Mouse (Mus musculus): ENCODE results near the gene Specc1. TPM values are rescaled to one million over a fixed set of nuclear protein-coding genes. Genes with fewer than 3 reads are reported as not detected.

Gene Specc1
- polyA plus RNA-seq, 1 experiment: 28.9 TPM

GRCm38 (mm10) chr11:62051487-62051886 lies 94.9 kb downstream of the Specc1 start:
- Histone ChIP-seq H3K27ac (ENCODE audit: insufficient read depth, low read length) (no peak overlapping the region), H3K4me3 (ENCODE audit: extremely low read depth, insufficient read depth, insufficient read length) (no peak overlapping the region), H3K27me3 (ENCODE audit: control insufficient read depth, insufficient read depth, low read length) (no peaks in the 10 kb centered on the region), H3K36me3 (ENCODE audit: control insufficient read depth, insufficient read depth, low read length) (no peaks in the 10 kb centered on the region), H3K4me1 (ENCODE audit: control insufficient read depth, insufficient read depth, insufficient read length) (no peaks in the 10 kb centered on the region)
- TF ChIP-seq POLR2A (IDR thresholded peaks at IDR 0.05; ENCODE audit: low read depth, low read length) (no peak), CTCF (IDR thresholded peaks at IDR 0.05; ENCODE audit: extremely low read depth, insufficient read depth, insufficient read length, insufficient replicate concordance) (no peak)
- no peak for DNase-seq (ENCODE audit: low read depth in 1 of 2, low spot score in 2 of 2)
- 77% methylated on average over 4 of the region's 4 CpGs for WGBS

DNA sequence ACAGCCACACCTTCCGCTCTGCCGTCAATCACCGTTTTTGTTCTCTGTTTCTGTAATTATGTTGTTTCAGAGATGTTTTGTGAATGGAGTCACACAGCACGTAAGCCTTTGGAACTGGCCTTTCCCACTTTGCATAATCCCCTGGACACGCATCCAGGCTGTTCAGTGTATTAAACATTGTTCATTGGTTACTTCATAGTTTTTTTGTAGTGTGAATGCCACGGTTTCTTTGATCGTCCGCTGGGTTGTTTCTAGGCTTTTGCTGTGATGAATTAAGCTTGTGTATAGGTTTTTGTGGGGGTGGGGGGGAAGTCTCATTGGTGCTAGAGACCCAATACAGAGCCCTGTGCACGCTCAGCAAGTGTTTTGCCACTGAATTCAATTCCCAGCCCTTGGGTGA lies 97.4 kb downstream of the Specc1 start:
- H3K27ac ChIP-seq (ENCODE audit: insufficient read depth, low read length): no peak overlapping the region
- TF ChIP-seq POLR2A (IDR thresholded peaks at IDR 0.05; ENCODE audit: low read depth, low read length) (no peak), CTCF (IDR thresholded peaks at IDR 0.05; ENCODE audit: extremely low read depth, insufficient read depth, insufficient read length, insufficient replicate concordance) (no peak)
- no peak overlapping the region for H3K4me3 ChIP-seq (ENCODE audit: extremely low read depth, insufficient read depth, insufficient read length)
- H3K27me3 ChIP-seq (ENCODE audit: control insufficient read depth, insufficient read depth, low read length): no peaks in the 10 kb centered on the region
- no peaks in the 10 kb centered on the region for H3K36me3 ChIP-seq (ENCODE audit: control insufficient read depth, insufficient read depth, low read length)
- WGBS: 96% methylated on average over 9 of the region's 9 CpGs
- DNase-seq (ENCODE audit: low read depth in 1 of 2, low spot score in 2 of 2): no peak
- no peaks in the 10 kb centered on the region for H3K4me1 ChIP-seq (ENCODE audit: control insufficient read depth, insufficient read depth, insufficient read length)

DNA sequence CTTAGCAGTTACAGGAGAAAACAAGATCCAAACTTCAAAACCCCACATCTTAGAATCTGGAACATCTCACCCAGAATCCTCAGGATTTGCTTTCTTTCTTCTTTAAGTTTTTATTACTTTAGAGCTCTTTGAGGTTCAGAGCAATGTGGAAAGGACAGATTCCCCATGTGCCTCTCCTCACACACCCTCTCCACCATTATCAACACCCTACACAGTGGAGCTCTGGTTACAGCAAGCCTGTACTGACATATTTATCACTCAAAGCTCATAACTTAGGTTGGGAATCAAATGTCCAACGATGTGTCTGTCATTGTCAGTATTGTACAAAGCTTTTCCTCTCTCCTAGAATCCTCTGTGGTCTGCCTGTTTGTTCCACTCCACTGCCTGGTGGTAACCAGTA lies 108.0 kb downstream of the Specc1 start:
- Histone ChIP-seq H3K4me3 (ENCODE audit: extremely low read depth, insufficient read depth, insufficient read length) (no peak overlapping the region), H3K36me3 (ENCODE audit: control insufficient read depth, insufficient read depth, low read length) (no peaks in the 10 kb centered on the region), H3K27ac (ENCODE audit: insufficient read depth, low read length) (no peak overlapping the region), H3K27me3 (ENCODE audit: control insufficient read depth, insufficient read depth, low read length) (no peaks in the 10 kb centered on the region), H3K4me1 (ENCODE audit: control insufficient read depth, insufficient read depth, insufficient read length) (no peaks in the 10 kb centered on the region)
- no peak for TF ChIP-seq CTCF (IDR thresholded peaks at IDR 0.05; ENCODE audit: extremely low read depth, insufficient read depth, insufficient read length, insufficient replicate concordance)
- no peak for TF ChIP-seq POLR2A (IDR thresholded peaks at IDR 0.05; ENCODE audit: low read depth, low read length)
- 24% methylated on average over 1 of the region's 1 CpGs for WGBS
- DNase-seq (ENCODE audit: low read depth in 1 of 2, low spot score in 2 of 2): no peak

- TF ChIP-seq CTCF (IDR thresholded peaks at IDR 0.05; ENCODE audit: extremely low read depth, insufficient read depth, insufficient read length, insufficient replicate concordance) (no peak), POLR2A (IDR thresholded peaks at IDR 0.05; ENCODE audit: low read depth, low read length) (no peak)
- Histone ChIP-seq H3K27me3 (ENCODE audit: control insufficient read depth, insufficient read depth, low read length) (no peaks in the 10 kb centered on the region), H3K4me1 (ENCODE audit: control insufficient read depth, insufficient read depth, insufficient read length) (no peaks in the 10 kb centered on the region), H3K27ac (ENCODE audit: insufficient read depth, low read length) (no peak overlapping the region), H3K36me3 (ENCODE audit: control insufficient read depth, insufficient read depth, low read length) (no peaks in the 10 kb centered on the region), H3K4me3 (ENCODE audit: extremely low read depth, insufficient read depth, insufficient read length) (no peak overlapping the region)
- no peak for DNase-seq (ENCODE audit: low read depth in 1 of 2, low spot score in 2 of 2)
- WGBS: 57% methylated on average over 6 of the region's 6 CpGs
These were observed 109.1 kb downstream of the Specc1 start for GRCm38 (mm10) chr11:62065655-62066054.

GRCm38 (mm10) chr11:62069554-62069953 lies 113.0 kb downstream of the Specc1 start:
- H3K4me1 ChIP-seq (ENCODE audit: control insufficient read depth, insufficient read depth, insufficient read length): no peaks in the 10 kb centered on the region
- no peak for DNase-seq (ENCODE audit: low read depth in 1 of 2, low spot score in 2 of 2)
- TF ChIP-seq CTCF (IDR thresholded peaks at IDR 0.05; ENCODE audit: extremely low read depth, insufficient read depth, insufficient read length, insufficient replicate concordance) (no peak), POLR2A (IDR thresholded peaks at IDR 0.05; ENCODE audit: low read depth, low read length) (no peak)
- no peak overlapping the region for H3K4me3 ChIP-seq (ENCODE audit: extremely low read depth, insufficient read depth, insufficient read length)
- no peaks in the 10 kb centered on the region for H3K27me3 ChIP-seq (ENCODE audit: control insufficient read depth, insufficient read depth, low read length)
- 95% methylated on average over 2 of the region's 2 CpGs for WGBS
- H3K27ac ChIP-seq (ENCODE audit: insufficient read depth, low read length): no peak overlapping the region
- H3K36me3 ChIP-seq (ENCODE audit: control insufficient read depth, insufficient read depth, low read length): no peaks in the 10 kb centered on the region

- no peak overlapping the region for H3K27ac ChIP-seq (ENCODE audit: insufficient read depth, low read length)
- H3K27me3 ChIP-seq (ENCODE audit: control insufficient read depth, insufficient read depth, low read length): no peaks in the 10 kb centered on the region
- no peaks in the 10 kb centered on the region for H3K4me1 ChIP-seq (ENCODE audit: control insufficient read depth, insufficient read depth, insufficient read length)
- no peak for DNase-seq (ENCODE audit: low read depth in 1 of 2, low spot score in 2 of 2)
- 93% methylated on average over 7 of the region's 7 CpGs for WGBS
- no peaks in the 10 kb centered on the region for H3K36me3 ChIP-seq (ENCODE audit: control insufficient read depth, insufficient read depth, low read length)
- TF ChIP-seq CTCF (IDR thresholded peaks at IDR 0.05; ENCODE audit: extremely low read depth, insufficient read depth, insufficient read length, insufficient replicate concordance): no peak
- TF ChIP-seq POLR2A (IDR thresholded peaks at IDR 0.05; ENCODE audit: low read depth, low read length): no peak
- H3K4me3 ChIP-seq (ENCODE audit: extremely low read depth, insufficient read depth, insufficient read length): no peak overlapping the region
These were observed 113.6 kb downstream of the Specc1 start for GRCm38 (mm10) chr11:62070206-62070605.

DNA sequence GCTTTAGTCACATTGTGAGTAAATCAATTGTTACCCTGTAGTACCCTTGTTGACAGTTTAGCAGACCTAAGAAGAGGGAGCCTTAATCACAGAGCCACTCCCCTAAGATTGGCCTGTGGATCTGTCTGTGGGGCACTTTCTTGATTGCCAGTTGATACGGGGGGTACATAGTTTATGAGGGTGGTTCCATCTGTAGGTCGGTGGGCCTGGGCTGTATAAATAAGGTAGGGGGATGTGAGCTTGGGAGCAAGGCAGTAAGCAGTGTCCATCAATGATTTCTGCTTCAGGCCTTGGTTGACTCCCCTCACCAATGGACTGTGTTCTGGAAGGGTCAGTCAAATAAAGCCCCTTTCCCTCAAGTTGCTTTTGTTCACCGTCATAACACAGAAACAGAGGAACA lies 115.8 kb downstream of the Specc1 start:
- Histone ChIP-seq H3K27ac (ENCODE audit: insufficient read depth, low read length) (no peak overlapping the region), H3K27me3 (ENCODE audit: control insufficient read depth, insufficient read depth, low read length) (0 out of 2 replicates have a peak, but pooled peaks cover under 1% of the 10 kb centered on the region), H3K36me3 (ENCODE audit: control insufficient read depth, insufficient read depth, low read length) (no peaks in the 10 kb centered on the region), H3K4me3 (ENCODE audit: extremely low read depth, insufficient read depth, insufficient read length) (no peak overlapping the region), H3K4me1 (ENCODE audit: control insufficient read depth, insufficient read depth, insufficient read length) (no peaks in the 10 kb centered on the region; the same call in none of the 2 replicates)
- TF ChIP-seq POLR2A (IDR thresholded peaks at IDR 0.05; ENCODE audit: low read depth, low read length): no peak
- WGBS: 94% methylated on average over 3 of the region's 3 CpGs
- DNase-seq (ENCODE audit: low read depth in 1 of 2, low spot score in 2 of 2): no peak

Data from spleen, adult 2 months (tissue).